Mouse (Mus musculus): Measurements from ENCODE around the gene Cep85l. TPM values are rescaled to one million over a fixed set of nuclear protein-coding genes. Genes with fewer than 3 reads are reported as not detected.

Gene Cep85l
- polyA plus RNA-seq, 1 experiment from 2014 or later: 5.4 TPM

GRCm38 (mm10) chr10:53398540-53398902 is 18.8 kb upstream of the Cep85l start:
- H3K9ac ChIP-seq (replicated peaks): peak overlapping the region; percentile 17

DNA sequence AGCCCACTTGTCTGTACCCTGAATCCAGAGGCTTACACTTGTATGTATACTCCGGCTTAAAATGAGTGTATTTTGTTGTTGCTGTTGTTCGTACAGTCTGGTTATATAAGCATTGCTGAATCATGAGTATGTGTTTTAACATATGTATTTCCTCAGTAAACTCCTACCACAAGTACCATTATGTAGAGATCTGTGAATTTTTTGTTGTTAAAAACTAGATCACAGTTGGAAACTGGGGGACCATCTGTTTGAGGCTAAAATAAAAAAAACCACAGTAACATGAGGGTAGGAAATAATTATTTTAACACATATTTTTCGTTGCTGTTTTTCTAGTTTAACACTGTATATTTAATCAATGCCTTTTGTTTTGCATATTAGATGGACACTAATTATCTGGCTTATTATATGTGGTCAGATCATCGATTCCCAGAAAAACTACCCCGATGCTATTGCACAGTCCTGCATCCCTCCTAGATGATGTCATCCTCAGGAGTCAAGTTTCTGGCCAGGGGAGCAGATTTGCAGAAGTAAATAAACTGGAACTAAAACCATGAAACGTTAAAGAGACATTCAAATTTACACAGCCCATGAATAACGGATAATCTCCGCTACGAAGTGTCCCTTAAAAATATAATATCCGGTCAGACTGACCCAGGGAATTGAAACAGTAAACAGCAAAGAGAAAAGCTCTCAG is 18.2 kb upstream of the Cep85l start:
- 41% methylated on average over 10 of the region's 10 CpGs for WGBS (ENCODE audit: insufficient replicate concordance)
- Histone ChIP-seq H3K27me3 (ENCODE audit: insufficient read depth, low read length) (no peaks in the 10 kb centered on the region), H3K4me2 (ENCODE audit: low read depth, low read length) (peak overlapping the region; percentile 61), H3K9me3 (ENCODE audit: low read length) (no peaks in the 10 kb centered on the region), H3K4me3 (ENCODE audit: low read depth, low read length) (peak overlapping the region; percentile 19), H3K4me1 (ENCODE audit: insufficient read depth) (peaks cover 8% of the 10 kb centered on the region), H3K9ac (replicated peaks) (peak overlapping the region; percentile 17), H3K36me3 (replicated peaks; ENCODE audit: insufficient read depth, low read length) (no peaks in the 10 kb centered on the region), H3K27ac (ENCODE audit: low read depth) (peak overlapping the region; percentile 69)
- DNase-seq: no peak
- no peak for TF ChIP-seq EP300 (IDR thresholded peaks at IDR 0.05; ENCODE audit: low read depth)
- TF ChIP-seq CTCF (IDR thresholded peaks at IDR 0.05; ENCODE audit: low read depth): no peak
- peak; percentile 76 for ATAC-seq

More at GRCm38 (mm10) chr10:53398540-53398902, 18.8 kb upstream of the Cep85l start:
- Histone ChIP-seq H3K4me2 (ENCODE audit: low read depth, low read length) (peak overlapping the region; percentile 61), H3K36me3 (replicated peaks; ENCODE audit: insufficient read depth, low read length) (no peaks in the 10 kb centered on the region), H3K9me3 (ENCODE audit: low read length) (no peaks in the 10 kb centered on the region), H3K4me3 (ENCODE audit: low read depth, low read length) (peak overlapping the region; percentile 19), H3K27me3 (ENCODE audit: insufficient read depth, low read length) (no peaks in the 10 kb centered on the region), H3K27ac (ENCODE audit: low read depth) (peak overlapping the region; percentile 69), H3K4me1 (ENCODE audit: insufficient read depth) (peaks cover 8% of the 10 kb centered on the region)
- DNase-seq: peak; percentile 49
- TF ChIP-seq CTCF (IDR thresholded peaks at IDR 0.05; ENCODE audit: low read depth) (no peak), EP300 (IDR thresholded peaks at IDR 0.05; ENCODE audit: low read depth) (no peak)
- 11% methylated on average over 9 of the region's 9 CpGs for WGBS (ENCODE audit: insufficient replicate concordance)
- peak; percentile 56 for ATAC-seq

- no peaks in the 10 kb centered on the region for H3K9me3 ChIP-seq (ENCODE audit: low read length)
- H3K27me3 ChIP-seq (ENCODE audit: insufficient read depth, low read length): no peaks in the 10 kb centered on the region
- peaks cover 8% of the 10 kb centered on the region for H3K4me1 ChIP-seq (ENCODE audit: insufficient read depth)
- no peak for DNase-seq
- ATAC-seq: peak; percentile 72
- H3K4me3 ChIP-seq (ENCODE audit: low read depth, low read length): no peak overlapping the region
- H3K27ac ChIP-seq (ENCODE audit: low read depth): no peak overlapping the region
- no peak overlapping the region for H3K9ac ChIP-seq (replicated peaks)
- TF ChIP-seq EP300 (IDR thresholded peaks at IDR 0.05; ENCODE audit: low read depth) (no peak), CTCF (IDR thresholded peaks at IDR 0.05; ENCODE audit: low read depth) (no peak)
- H3K36me3 ChIP-seq (replicated peaks; ENCODE audit: insufficient read depth, low read length): no peaks in the 10 kb centered on the region
- 66% methylated on average over 9 of the region's 9 CpGs for WGBS (ENCODE audit: insufficient replicate concordance)
- H3K4me2 ChIP-seq (ENCODE audit: low read depth, low read length): no peak overlapping the region
Observed at GRCm38 (mm10) chr10:53394923-53395629, 15.3 kb upstream of the Cep85l start.

GRCm38 (mm10) chr10:53388227-53388920 is 8.6 kb upstream of the Cep85l start:
- 73% methylated on average over 6 of the region's 6 CpGs for WGBS (ENCODE audit: insufficient replicate concordance)
- H3K36me3 ChIP-seq (replicated peaks; ENCODE audit: insufficient read depth, low read length): no peaks in the 10 kb centered on the region
- DNase-seq (no peak), ATAC-seq (no peak)
- H3K4me1 ChIP-seq (ENCODE audit: insufficient read depth): no peaks in the 10 kb centered on the region
- H3K4me2 ChIP-seq (ENCODE audit: low read depth, low read length): no peak overlapping the region
- no peak overlapping the region for H3K9ac ChIP-seq (replicated peaks)
- no peak overlapping the region for H3K27ac ChIP-seq (ENCODE audit: low read depth)
- H3K4me3 ChIP-seq (ENCODE audit: low read depth, low read length): no peak overlapping the region
- no peaks in the 10 kb centered on the region for H3K9me3 ChIP-seq (ENCODE audit: low read length)
- TF ChIP-seq CTCF (IDR thresholded peaks at IDR 0.05; ENCODE audit: low read depth) (no peak), EP300 (IDR thresholded peaks at IDR 0.05; ENCODE audit: low read depth) (no peak)
- no peaks in the 10 kb centered on the region for H3K27me3 ChIP-seq (ENCODE audit: insufficient read depth, low read length)

GRCm38 (mm10) chr10:53385438-53385837 is 5.7 kb upstream of the Cep85l start:
- no peak overlapping the region for H3K9ac ChIP-seq (replicated peaks)
- DNase-seq (no peak), ATAC-seq (no peak)
- no peak overlapping the region for H3K27ac ChIP-seq (ENCODE audit: low read depth)
- no peaks in the 10 kb centered on the region for H3K36me3 ChIP-seq (replicated peaks; ENCODE audit: insufficient read depth, low read length)
- no peak for TF ChIP-seq EP300 (IDR thresholded peaks at IDR 0.05; ENCODE audit: low read depth)
- no peak for TF ChIP-seq CTCF (IDR thresholded peaks at IDR 0.05; ENCODE audit: low read depth)
- no peak overlapping the region for H3K4me2 ChIP-seq (ENCODE audit: low read depth, low read length)
- H3K27me3 ChIP-seq (ENCODE audit: insufficient read depth, low read length): no peaks in the 10 kb centered on the region
- H3K9me3 ChIP-seq (ENCODE audit: low read length): no peaks in the 10 kb centered on the region
- no peak overlapping the region for H3K4me3 ChIP-seq (ENCODE audit: low read depth, low read length)
- WGBS (ENCODE audit: insufficient replicate concordance): 58% methylated on average over 5 of the region's 5 CpGs
- peaks cover under 1% of the 10 kb centered on the region; the same call in 1 of the 2 replicates for H3K4me1 ChIP-seq (ENCODE audit: insufficient read depth)

DNA sequence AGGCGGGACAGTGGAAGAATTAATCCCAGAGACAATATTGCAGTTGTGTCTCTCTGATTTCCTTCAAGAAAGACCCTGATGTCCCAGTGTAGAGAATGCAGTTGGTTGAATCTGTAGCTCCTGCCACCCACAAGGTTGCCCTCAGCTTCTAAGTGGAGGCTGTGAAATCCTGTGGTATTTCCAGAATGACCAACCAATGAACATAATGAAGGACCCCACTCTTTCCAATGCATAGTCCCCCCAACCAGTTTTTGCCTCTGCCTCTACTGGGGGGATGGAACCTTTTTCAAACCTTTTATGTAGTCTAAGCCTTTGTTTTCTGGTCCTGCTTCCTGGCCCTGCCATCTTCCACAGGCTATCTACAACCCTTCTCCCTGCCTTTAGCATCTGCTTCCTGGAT is 5.1 kb upstream of the Cep85l start:
- peaks cover 6% of the 10 kb centered on the region for H3K4me1 ChIP-seq (ENCODE audit: insufficient read depth)
- H3K4me2 ChIP-seq (ENCODE audit: low read depth, low read length): no peak overlapping the region
- H3K9me3 ChIP-seq (ENCODE audit: low read length): no peaks in the 10 kb centered on the region
- H3K36me3 ChIP-seq (replicated peaks; ENCODE audit: insufficient read depth, low read length): no peaks in the 10 kb centered on the region
- DNase-seq (no peak), ATAC-seq (no peak)
- no peak overlapping the region for H3K4me3 ChIP-seq (ENCODE audit: low read depth, low read length)
- H3K9ac ChIP-seq (replicated peaks): no peak overlapping the region
- H3K27ac ChIP-seq (ENCODE audit: low read depth): no peak overlapping the region
- H3K27me3 ChIP-seq (ENCODE audit: insufficient read depth, low read length): no peaks in the 10 kb centered on the region
- TF ChIP-seq EP300 (IDR thresholded peaks at IDR 0.05; ENCODE audit: low read depth) (no peak), CTCF (IDR thresholded peaks at IDR 0.05; ENCODE audit: low read depth) (no peak)
- WGBS (ENCODE audit: insufficient replicate concordance): 70% methylated on average over 1 of the region's 1 CpGs

Measured in liver, postnatal 0 days (tissue).